Mouse (Mus musculus) spleen, adult 2 months (tissue): ENCODE measurements at regions not wholly inside any gene's neighbourhood (a gene's known extent, or its start where the extent isn't known, plus 50 kb on each side); places are given as distances from the start of the nearest gene placed in this dataset.
A peak's percentile ranks its signal among the peaks of the same experiment; 100 is the strongest.

Experiments used
- CTCF ChIP-seq: fragments of 200-500 bp; IDR thresholded peaks from 2 replicates; pipeline ENCODE4 v1.5.1; 2011; ENCODE audit warnings: mild to moderate bottlenecking, inconsistent platforms; ENCODE audit not compliant: insufficient read depth, insufficient read length, insufficient replicate concordance; ENCODE audit errors: extremely low read depth
- POLR2A ChIP-seq: fragments of 200-500 bp; IDR thresholded peaks from 2 replicates; pipeline ENCODE4 v1.6.1; 2011; ENCODE audit warnings: low read depth, low read length, inconsistent platforms

- TF ChIP-seq POLR2A: no peak
- peak; percentile 75 for TF ChIP-seq CTCF
These were observed 312.9 kb upstream of the Ubash3b start for GRCm38 (mm10) chr9:41474244-41474944.
